Comparison of ENCODE assay signal across 8 mouse cellular contexts in genomic region chr12:20196905-20197304, GRCm38 (mm10).
A peak's percentile ranks its signal among the peaks of the same experiment; 100 is the strongest.
DNase-seq lines count a peak whose midpoint lies in the region; ATAC-seq and TF ChIP-seq lines count a peak whose summit lies in the region.
"Not testable (repeated sequence)": the region's sequence is repeated elsewhere in the genome, so short reads cannot be mapped to it uniquely, and the experiment has no call there.

No protein-coding gene starts in this region.

- H3K9ac ChIP-seq in kidney, postnatal 0 days (ENCODE audit: low read depth, low read length); stomach, postnatal 0 days (ENCODE audit: low read length): not testable (repeated sequence)
- H3K9ac ChIP-seq in lung, embryonic 14.5 days: peak overlapping the region; percentile 58
- H3K9ac ChIP-seq in neural tube, embryonic 11.5 days (ENCODE audit: low read length): peak overlapping the region; percentile 48

- intact Hi-C loops in gastrocnemius, adult 2 months (cut with DNase I): not testable (repeated sequence)

- peak overlapping the region; percentile 64 for H3K4me3 ChIP-seq in embryonic facial prominence, embryonic 10.5 days
- H3K4me3 ChIP-seq in gastrocnemius, adult 2 months: peak overlapping the region; percentile 63
- peak overlapping the region; percentile 35 for H3K4me3 ChIP-seq in kidney, postnatal 0 days (replicated peaks; ENCODE audit: low read depth, low read length)
- peak overlapping the region; percentile 44 for H3K4me3 ChIP-seq in lung, embryonic 14.5 days (ENCODE audit: low read depth, low read length)
- peak overlapping the region; percentile 36 for H3K4me3 ChIP-seq in neural tube, embryonic 11.5 days (ENCODE audit: low read depth, low read length)
- peak overlapping the region; percentile 39 for H3K4me3 ChIP-seq in stomach, postnatal 0 days (ENCODE audit: low read depth, low read length)

- peak; percentile 65 for DNase-seq in NIH3T3 (ENCODE audit: low read depth)
- peak; percentile 33 for DNase-seq in embryonic facial prominence, embryonic 10.5 days (ENCODE audit: low spot score)
- not testable (repeated sequence) for DNase-seq in gastrocnemius, adult 2 months
- DNase-seq in heart, postnatal 4 days: peak; percentile 5
- DNase-seq in kidney, postnatal 0 days (ENCODE audit: low spot score): peak; percentile 0
- peak; percentile 4 for DNase-seq in lung, embryonic 14.5 days
- DNase-seq in neural tube, embryonic 11.5 days (ENCODE audit: low spot score): peak; percentile 8
- DNase-seq in stomach, postnatal 0 days (ENCODE audit: low spot score): peak; percentile 12

- not testable (repeated sequence) for ATAC-seq in kidney, postnatal 0 days (replicated peaks; ENCODE audit: low FRiP score, low read depth); lung, embryonic 14.5 days (ENCODE audit: insufficient read depth); neural tube, embryonic 11.5 days (ENCODE audit: insufficient read depth, low FRiP score, low TSS enrichment); stomach, postnatal 0 days (ENCODE audit: low FRiP score, low TSS enrichment)

- H3K4me2 ChIP-seq in kidney, postnatal 0 days (ENCODE audit: low read length): peak overlapping the region; percentile 44
- peak overlapping the region; percentile 39 for H3K4me2 ChIP-seq in lung, embryonic 14.5 days
- H3K4me2 ChIP-seq in neural tube, embryonic 11.5 days (ENCODE audit: low read depth): peak overlapping the region; percentile 19; the same call in 1 of the 2 replicates
- H3K4me2 ChIP-seq in stomach, postnatal 0 days (replicated peaks; ENCODE audit: low read depth): peak overlapping the region; percentile 43

- peaks cover 14% of the 10 kb centered on the region for H3K9me3 ChIP-seq in embryonic facial prominence, embryonic 10.5 days
- H3K9me3 ChIP-seq in kidney, postnatal 0 days (replicated peaks; ENCODE audit: low read length); lung, embryonic 14.5 days (ENCODE audit: low read depth, low read length); neural tube, embryonic 11.5 days (ENCODE audit: control insufficient read depth, low read length); stomach, postnatal 0 days (ENCODE audit: control insufficient read depth, low read length): not testable (repeated sequence)

- TF ChIP-seq CTCF in gastrocnemius, adult 2 months (IDR thresholded peaks at IDR 0.05); kidney, postnatal 0 days (IDR thresholded peaks at IDR 0.05; ENCODE audit: low read depth); lung, embryonic 14.5 days (IDR thresholded peaks at IDR 0.05; ENCODE audit: low read depth); stomach, postnatal 0 days (IDR thresholded peaks at IDR 0.05; ENCODE audit: low read depth): not testable (repeated sequence)

- peak overlapping the region; percentile 82 for H3K27ac ChIP-seq in embryonic facial prominence, embryonic 10.5 days (replicated peaks)
- H3K27ac ChIP-seq in gastrocnemius, adult 2 months; kidney, postnatal 0 days; lung, embryonic 14.5 days (ENCODE audit: low read depth); neural tube, embryonic 11.5 days (ENCODE audit: low read depth, low read length); stomach, postnatal 0 days (replicated peaks): not testable (repeated sequence)

- not testable (repeated sequence) for H3K36me3 ChIP-seq in embryonic facial prominence, embryonic 10.5 days (replicated peaks); kidney, postnatal 0 days (ENCODE audit: insufficient read depth, low read length); lung, embryonic 14.5 days (ENCODE audit: insufficient read depth); neural tube, embryonic 11.5 days (ENCODE audit: control insufficient read depth, insufficient read depth, low read length); stomach, postnatal 0 days (ENCODE audit: control insufficient read depth, insufficient read depth, low read length)

- 1% methylated on average over 37 of the region's 37 CpGs for WGBS in embryonic facial prominence, embryonic 10.5 days
- under 1% methylated on average over 25 of the region's 37 CpGs for WGBS in kidney, postnatal 0 days
- WGBS in lung, embryonic 14.5 days: under 1% methylated on average over 32 of the region's 37 CpGs
- WGBS in neural tube, embryonic 11.5 days: under 1% methylated on average over 32 of the region's 37 CpGs
- 3% methylated on average over 27 of the region's 37 CpGs for WGBS in stomach, postnatal 0 days

- not testable (repeated sequence) for H3K27me3 ChIP-seq in embryonic facial prominence, embryonic 10.5 days (replicated peaks; ENCODE audit: low read depth, poor library complexity, severe bottlenecking); kidney, postnatal 0 days (ENCODE audit: insufficient read depth, low read length); lung, embryonic 14.5 days (ENCODE audit: insufficient read depth, low read length); neural tube, embryonic 11.5 days (ENCODE audit: control insufficient read depth, insufficient read depth, low read length); stomach, postnatal 0 days (ENCODE audit: control insufficient read depth, insufficient read depth, low read length)

- H3K4me1 ChIP-seq in embryonic facial prominence, embryonic 10.5 days; kidney, postnatal 0 days (replicated peaks; ENCODE audit: insufficient read depth, low read length); lung, embryonic 14.5 days (ENCODE audit: insufficient read depth); neural tube, embryonic 11.5 days (ENCODE audit: control insufficient read depth, insufficient read depth, low read length); stomach, postnatal 0 days (replicated peaks; ENCODE audit: control insufficient read depth, insufficient read depth): not testable (repeated sequence)

- TF ChIP-seq EP300 in stomach, postnatal 0 days (optimal IDR thresholded peaks at IDR 0.05): not testable (repeated sequence)
